Mouse (Mus musculus): ENCODE measurements around the gene Nudt4. TPM values are rescaled to one million over a fixed set of nuclear protein-coding genes. Genes with fewer than 3 reads are reported as not detected.

Gene Nudt4
- total RNA-seq, 2 experiments from 2014 or later: 308 to 356 TPM

DNA sequence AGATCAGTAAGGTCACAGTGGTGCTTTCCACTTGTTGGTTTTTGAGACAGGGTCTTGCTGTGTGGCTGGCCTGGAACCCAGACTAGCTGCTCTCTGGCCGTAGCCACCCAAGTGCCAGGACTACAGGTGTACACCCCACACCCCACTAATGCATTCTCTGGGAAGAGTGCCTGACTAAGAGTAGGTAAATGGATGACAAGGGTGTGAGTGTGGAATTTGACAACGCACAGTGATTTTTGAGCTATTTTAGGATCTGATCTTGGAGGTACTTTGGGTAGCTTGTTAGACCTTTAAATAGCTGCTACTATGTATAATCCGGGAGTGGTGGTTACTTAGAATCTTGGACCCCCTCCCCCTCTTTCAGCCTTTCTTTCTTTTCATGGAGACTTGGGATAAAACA, 24.7 kb downstream of the Nudt4 start:
- peak; percentile 36 to 50 for DNase-seq

GRCm38 (mm10) chr10:95536222-95536541, 27.8 kb downstream of the Nudt4 start:
- no peak for DNase-seq

DNA sequence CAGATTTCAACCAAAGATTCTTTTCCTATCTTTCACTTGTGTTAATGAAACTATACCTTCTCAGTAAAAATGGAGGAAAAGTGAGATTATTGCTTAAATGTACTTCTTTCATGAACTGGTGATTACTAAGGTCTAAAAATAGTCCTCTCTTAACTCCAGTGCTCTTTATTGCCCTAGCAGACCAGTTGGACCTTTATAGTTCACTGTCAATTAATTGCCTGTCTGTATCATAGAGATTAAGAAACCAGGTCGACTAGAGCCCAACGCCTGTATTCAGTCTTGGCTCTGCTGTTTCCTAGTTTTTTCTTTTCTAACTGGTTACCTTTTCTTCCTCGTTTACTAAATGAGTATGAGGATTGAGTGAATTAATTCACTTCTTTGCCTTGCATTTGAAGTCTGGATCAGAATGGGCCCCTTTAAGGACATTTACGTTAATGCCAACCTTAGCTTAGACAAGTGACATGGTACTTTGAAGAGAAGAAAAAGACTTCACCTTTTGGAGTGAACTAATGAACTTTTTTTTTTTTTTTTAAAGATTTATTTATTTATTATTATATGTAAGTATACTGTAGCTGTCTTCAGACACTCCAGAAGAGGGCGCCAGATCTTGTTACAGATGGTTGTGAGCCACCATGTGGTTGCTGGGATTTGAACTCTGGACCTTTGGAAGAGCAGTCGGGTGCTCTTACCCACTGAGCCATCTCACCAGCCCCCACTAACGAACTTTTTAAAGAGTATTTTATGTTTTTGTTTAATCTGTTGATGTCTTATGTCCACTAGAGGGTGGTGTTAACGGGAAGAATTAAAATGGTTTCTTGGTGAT, 28.3 kb downstream of the Nudt4 start:
- DNase-seq: no peak

- peak in 1 of 2 experiments; percentile 34 for DNase-seq
Observed at GRCm38 (mm10) chr10:95533382-95533781, 30.6 kb downstream of the Nudt4 start.

GRCm38 (mm10) chr10:95532916-95533315, 31.0 kb downstream of the Nudt4 start:
- DNase-seq: peak; percentile 34 to 39

- DNase-seq: no peak
Observed at GRCm38 (mm10) chr10:95530551-95531121, 33.3 kb downstream of the Nudt4 start.

DNA sequence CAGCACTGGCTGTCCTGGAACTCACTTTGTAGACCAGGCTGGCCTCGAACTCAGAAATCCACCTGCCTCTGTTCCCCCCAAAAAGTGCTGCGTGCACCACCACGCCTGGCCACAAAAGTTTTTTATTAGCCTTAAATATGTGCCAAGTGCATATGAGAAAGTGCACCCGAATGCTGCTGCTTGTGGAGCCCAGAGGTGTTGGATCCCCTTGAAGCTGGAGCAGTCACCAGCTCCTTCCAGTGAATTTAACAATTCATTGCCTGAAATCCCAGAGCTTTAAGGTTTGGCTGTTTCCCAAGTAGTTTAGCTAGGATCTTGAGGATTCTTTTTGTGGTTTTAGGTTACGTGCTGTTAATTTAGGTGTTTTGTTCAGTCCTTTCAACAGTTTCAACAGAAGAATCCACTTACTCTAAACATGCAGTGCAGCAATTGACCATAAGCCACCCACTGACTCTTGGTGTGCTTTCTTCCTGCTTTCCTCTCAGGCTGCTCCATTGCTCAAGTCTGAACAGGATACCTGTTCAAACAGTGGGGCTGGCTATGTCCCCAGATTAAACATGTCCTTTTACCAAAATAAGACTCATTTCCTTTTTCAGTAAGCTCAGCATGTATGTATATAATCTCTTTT, 37.3 kb downstream of the Nudt4 start:
- no peak for DNase-seq

DNA sequence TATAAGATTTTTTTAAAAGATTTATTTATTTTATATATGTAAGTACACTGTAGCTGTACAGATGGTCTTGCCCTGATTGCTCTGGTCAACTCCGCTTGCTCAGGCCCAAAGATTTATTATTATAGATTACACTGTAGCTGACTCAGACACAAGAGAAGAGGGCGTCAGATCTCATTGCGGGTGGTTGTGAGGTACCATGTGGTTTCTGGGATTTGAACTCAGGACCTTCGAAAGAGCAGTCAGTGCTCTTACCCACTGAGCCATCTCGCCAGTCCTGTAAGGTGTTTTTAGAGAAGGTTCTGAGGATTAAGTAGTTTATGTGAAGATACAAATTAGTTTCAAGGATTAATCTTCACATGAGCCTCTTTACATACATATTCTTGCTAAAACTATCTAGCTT, 38.1 kb downstream of the Nudt4 start:
- no peak for DNase-seq

DNA sequence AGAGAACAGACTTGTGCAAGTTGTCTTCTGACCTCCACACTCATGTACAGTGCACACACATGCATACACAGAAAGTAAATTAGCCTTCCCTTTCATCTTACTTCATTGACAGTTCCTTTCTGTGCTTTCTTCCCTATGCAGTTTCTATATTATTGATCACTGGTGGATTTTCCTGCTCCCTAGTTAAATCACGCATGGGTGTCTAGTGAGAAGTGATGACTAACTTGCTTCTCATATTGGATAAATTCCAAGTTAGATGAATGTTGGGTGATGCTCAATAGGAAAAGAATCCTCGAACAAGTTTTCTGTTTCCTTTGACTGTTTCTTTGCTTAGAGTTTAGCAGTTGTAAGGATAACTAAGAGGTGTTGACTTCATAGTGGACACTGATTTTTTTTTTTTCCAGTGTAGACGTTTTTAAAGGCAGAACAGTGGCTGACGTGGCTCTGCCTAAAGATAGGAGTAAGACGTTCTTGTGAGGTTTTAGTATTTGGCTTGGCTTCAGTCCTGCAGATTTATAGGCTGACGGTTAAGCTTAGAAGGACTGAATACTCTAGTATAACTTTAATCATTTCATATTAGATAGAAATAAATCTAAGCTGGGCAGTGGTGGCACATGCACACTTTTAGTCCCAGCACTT, 38.8 kb downstream of the Nudt4 start:
- DNase-seq: no peak

DNA sequence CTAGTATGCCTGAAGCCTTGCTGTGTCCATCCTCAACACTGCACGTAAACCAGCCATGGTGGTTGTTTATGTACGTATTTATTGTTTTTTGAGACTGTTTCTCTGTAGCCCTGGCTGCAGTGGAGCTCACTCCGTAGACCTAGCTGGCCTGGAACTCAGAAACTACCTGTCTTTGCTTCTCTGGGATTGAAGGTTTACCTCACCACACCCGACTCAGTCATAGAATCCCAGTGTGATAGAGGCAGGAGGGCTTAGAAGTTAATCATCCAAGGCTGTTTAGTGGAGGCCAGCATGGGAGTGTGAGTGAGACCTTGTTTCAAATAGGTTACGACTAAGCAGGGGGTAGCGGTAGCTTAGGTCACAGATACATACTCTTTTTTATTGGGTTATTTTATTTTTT, 46.3 kb downstream of the Nudt4 start:
- no peak for DNase-seq

GRCm38 (mm10) chr10:95515293-95515931, 48.5 kb downstream of the Nudt4 start:
- peak in 1 of 2 experiments; percentile 42 for DNase-seq

GRCm38 (mm10) chr10:95514656-95515292, 49.2 kb downstream of the Nudt4 start, which contains the start of gene Ube2n:
Gene Ube2n (plus strand): TSS chr10:95515145.
- peak; percentile 97 to 99 for DNase-seq

- no peak for DNase-seq
Observed at GRCm38 (mm10) chr10:95513768-95514556, 50.0 kb downstream of the Nudt4 start.

GRCm38 (mm10) chr10:95512635-95513034, 51.3 kb downstream of the Nudt4 start:
- DNase-seq: no peak

DNA sequence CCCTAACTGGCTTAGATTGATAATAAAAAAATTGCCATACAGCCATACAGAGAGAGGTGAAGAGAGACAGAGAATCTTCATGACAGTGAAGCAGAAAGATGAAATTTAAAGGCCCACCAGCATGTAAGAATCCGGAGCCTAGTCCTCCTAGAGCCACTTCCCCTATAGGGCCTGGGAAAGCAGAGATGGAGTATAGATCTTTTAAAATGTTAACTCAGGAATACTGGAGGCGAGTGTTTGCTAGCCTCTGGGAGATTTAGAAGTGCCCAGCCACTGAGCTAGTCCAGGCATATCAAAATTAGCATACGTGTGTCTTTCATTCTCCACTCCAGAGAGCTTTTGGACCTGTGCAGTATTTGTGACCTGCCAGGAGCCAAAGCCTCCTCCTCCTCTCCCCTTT, 54.7 kb downstream of the Nudt4 start:
- no peak for DNase-seq

DNA sequence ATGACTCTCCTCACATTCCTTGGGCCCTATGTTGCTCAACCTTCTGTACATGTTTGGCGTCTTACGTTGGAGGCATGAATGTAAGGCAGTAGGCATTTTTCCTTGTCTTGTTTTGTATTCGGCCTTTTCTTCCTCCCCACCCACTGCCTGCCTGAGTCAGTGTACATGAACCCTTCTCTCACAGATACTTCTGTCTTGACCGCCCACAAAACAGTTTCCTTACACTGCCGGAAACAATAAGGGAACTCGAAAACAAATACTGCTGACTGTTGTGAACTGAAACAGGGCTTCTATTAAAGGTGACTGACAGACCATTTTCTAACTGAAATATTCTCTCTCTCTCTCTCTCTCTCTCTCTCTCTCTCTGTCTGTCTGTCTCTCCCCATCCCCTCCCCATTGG, 55.2 kb downstream of the Nudt4 start:
- peak in 1 of 2 experiments; percentile 52 for DNase-seq

GRCm38 (mm10) chr10:95508126-95508525, 55.8 kb downstream of the Nudt4 start:
- peak in 1 of 2 experiments; percentile 18 for DNase-seq

- DNase-seq: no peak
Observed at GRCm38 (mm10) chr10:95504341-95504740, 59.6 kb downstream of the Nudt4 start.

DNA sequence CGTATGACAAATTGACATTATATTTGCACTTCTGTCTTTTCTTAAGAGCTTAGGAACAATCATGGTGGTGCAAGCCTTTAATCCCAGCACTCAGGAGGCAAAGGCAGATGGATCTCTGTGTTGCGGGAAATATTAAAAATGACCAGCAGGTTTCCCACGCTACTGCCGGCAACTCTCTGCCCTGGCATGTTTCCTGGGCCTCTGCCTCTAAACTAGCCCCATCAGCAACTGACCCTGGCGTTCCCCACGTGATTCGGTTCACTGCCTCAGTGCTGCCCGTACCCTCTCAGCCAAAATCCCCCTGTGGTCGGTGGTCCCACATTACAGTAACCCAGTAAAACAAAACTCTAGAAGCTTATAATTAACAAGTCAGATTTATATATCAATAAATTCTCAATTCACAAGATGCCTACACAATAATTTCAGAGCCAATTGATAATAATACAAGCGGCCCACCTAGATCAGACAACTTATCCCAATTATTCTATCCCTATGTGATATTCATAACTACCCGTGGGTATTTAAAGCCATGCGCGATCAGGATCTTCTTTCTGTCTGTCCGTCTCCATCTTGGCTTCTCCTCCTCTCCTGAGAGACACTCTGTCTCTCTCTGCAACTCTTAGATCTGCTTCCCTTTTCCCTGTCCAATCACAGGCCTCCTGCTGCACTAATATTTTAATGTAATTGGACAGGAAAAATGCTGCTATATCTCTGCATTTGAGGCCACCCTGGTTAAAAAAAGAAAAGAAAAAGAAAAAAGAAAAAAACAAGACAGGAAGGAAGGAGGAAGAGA, 60.3 kb downstream of the Nudt4 start:
- no peak for DNase-seq

DNA sequence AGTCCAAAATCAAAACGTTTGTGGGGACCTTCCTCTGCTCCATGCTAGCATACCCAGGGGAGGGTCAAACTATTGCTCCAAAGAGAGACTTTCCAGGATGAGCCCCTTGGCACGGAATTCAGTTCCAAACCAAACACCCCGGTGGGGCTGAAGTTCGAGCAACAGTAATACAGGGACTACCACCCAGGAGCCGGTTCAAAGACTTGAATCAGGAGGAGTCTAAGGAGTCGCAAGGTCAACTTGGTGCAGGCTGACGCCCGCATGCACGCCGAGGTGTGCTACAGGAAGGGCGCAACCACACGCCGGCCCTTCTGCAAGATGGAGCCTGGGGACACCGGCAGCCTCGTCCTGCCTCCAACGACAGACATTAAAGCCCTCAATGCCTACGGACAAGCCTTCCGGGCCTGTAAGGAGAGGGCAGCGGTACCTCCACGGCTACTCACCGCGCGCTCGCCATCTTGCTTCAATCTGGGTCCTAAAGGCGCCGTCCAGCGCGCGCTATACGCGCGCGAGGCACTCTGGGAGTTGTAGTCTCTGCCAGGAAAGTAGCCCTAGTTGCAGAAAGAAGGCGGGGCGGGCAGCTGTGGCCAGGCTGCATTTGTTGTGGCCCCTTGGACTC, 62.4 kb downstream of the Nudt4 start, which contains the start of gene Mrpl42:
Gene Mrpl42, minus strand, starts transcription at position 478 of the 619 bp plus-strand sequence.
- DNase-seq: peak; percentile 91 to 94

All from heart, adult 18-20 months (tissue).